Mouse (Mus musculus) frontal cortex, postnatal 36 days (tissue): Measurements from ENCODE around the gene Fundc2.
A peak's percentile ranks its signal among the peaks of the same experiment; 100 is the strongest.

Experiments
- DNase-seq, 2 experiments: peaks; one replicate each; pipeline ENCODE4 v3.0.0; 2022; ENCODE audit warnings: low spot score in 2 of 2

Gene Fundc2

DNA sequence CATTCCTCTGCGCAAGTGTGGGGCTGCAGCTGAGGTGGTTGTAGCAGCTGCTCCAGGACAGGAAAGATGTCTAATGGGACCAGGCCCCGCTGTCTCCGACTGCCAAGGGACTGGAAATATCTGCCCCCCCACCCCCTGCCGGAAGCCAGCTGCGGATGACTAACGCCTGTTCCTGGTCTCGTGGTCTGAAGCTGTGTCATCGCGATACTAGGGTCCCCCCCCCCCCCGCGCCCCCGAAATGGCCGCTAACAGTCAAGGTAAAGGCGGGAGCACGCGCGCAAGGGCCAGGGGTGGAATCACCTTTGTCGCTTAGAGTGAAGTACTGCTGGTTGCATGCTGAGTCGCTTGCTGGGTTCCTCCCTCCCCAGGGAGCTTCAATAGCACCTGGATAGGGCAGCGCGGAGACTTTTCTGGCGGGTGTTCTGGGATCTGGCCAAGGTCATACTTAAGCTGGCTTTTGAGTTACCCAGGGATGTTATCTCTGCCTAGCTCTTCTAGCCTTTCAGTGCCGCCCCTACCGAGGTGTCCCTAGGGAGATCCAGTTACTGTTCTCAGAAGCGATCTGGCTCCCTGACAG lies at the start of gene Fundc2, which contains the start of gene F8:
Gene Fundc2 (plus strand): TSS at position 205 of the 577 bp plus-strand sequence.
Gene F8 (minus strand): TSS at position 421 of the 577 bp plus-strand sequence.
- DNase-seq = peak; percentile 13 to 61

DNA sequence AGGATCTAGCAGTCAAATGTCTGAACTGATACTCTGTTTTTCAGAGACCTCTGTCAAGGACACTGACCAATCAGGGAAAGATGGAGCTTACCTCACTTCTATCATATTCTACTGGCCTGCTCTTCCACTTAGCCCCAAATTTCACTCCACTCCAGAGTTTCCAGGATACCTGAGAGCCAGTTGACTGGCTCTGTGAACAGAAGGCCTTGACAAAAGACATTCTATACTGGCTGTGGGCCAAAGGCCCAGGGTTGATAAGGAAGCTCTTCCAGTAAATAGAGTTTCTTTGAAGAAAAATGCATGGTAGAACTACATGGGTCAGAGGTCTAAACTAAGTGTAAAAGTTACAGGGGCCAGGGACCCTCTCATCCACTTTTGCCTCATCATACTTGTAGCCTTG lies 12.0 kb upstream of the Fundc2 start:
- DNase-seq = no peak

DNA sequence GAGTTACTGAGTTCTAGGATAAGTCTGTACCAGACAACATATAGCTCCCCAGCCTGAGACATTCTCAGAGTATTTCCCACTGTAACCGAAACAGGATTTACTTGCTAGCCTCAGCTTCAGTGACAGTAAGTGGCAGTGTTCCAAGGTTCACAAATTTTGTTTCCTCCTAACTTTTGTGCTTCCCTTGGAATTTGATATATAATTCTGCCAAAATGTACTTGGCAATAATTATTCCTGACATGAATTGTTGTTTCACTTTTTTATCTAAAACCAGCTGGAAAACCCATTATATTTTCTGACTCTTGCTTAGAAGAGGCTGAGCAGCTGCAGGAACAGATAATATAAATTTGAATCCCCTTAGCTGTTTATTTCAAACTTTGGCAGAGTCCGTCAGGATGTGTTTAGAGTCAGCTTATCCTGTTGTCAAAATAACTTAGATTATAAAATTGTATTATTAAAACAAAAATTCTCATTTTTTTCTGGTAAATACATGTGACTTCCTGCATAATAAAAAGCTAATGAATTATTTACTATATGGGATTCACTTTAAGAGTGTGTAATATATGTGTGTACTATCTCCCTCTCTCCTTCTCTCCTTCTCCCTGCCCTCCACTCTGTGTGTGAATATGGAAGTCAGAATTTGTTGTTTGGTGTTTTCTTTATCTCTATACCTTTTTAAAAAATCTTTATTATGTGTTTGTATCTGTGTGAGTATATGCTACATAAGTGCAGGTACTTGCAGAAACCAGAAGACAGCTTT lies 9.4 kb upstream of the Fundc2 start:
- no peak for DNase-seq

DNA sequence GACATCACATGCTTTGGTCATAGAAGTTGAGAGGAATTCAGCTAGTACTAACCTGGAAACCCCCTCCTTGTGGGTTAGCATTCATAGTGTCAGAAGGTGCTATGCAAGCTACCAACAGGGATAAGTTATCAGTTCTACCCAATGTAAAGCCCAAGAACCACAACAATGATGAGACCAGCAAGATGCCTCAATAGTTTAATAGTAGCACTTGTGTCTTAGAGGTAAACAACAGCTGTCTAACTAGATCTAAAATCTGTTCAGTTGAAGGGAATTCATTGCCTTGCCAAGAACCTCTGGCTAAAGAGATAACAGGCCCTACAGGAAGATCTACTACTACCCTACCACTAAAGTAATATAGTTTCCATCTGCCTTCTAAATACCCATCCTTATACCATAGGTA lies 5.4 kb upstream of the Fundc2 start:
- DNase-seq = no peak

DNA sequence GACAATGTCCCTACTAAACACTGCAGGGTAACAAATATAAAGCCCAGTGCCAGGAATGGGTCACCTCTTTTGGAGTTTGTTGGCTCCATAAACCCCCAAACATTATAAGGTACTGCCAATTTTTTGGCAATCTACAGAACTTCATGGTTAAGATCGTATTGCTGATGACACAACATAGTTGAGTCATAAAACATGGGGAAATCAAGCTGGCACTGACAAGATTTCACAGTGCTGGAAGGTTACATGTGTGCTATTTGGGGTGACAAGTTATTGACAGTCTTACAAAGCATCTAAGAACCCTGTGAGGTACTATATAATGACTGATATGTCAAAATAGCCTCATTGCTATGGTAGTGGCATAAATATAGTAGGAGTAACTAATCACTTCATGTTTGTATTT lies 1.0 kb upstream of the Fundc2 start:
- no peak for DNase-seq

DNA sequence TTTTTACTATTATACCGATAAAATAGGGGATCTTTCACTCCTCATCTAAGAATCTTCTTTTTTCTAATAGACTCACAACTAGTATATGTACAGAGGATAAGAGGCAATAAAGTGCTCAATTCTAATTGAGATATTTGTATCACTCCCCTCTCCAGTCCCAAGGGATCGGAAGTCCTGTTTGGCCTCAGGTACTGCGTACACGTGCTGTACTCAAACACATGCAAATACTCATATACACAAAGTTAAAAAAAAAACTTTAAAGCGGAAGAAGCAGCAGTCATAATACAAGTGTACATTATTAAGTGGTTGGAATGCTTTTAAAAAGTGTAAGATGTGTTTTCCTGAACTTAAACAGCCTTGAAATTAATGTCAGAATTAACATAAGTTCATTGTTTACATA lies 500 bp upstream of the Fundc2 start:
- DNase-seq = no peak

DNA sequence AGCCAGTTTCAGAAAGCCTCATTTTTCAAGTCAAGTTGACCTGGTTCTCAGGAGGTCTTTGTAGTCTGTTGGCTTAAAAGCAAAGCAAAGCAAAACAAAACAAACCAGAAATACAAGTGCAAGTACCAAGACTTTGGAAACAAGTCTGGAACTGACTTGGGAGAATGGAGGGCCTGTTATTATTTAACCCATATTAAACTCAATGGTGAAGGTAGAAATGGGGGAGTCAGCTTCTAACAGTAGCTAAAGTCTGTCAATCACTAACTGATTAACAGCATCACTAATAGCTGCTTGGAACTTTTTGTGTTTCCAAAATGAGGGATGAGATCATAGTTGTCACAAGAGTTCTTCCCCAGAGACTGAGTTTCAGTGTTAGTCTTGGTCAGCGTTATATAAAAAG lies 17.3 kb downstream of the Fundc2 start:
- no peak for DNase-seq

DNA sequence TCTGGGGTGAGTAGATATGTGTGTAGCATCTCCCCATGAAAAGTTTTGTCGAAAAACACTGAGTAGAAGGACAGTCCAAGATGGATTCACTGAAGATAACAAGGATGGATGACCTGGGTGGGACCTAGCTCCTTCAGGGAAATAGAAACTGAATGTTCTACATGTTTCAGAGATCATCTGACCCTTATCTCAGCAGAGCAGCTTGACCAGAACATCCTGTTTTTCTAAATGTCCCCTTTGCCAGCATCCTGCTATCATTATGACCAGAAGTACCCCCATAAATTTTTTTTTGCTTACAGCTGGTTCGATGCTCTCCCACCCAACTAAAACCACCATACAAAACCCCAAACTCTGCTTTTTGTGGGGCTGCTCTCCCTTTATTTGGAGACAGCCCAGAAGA lies 20.5 kb downstream of the Fundc2 start:
- no peak for DNase-seq

DNA sequence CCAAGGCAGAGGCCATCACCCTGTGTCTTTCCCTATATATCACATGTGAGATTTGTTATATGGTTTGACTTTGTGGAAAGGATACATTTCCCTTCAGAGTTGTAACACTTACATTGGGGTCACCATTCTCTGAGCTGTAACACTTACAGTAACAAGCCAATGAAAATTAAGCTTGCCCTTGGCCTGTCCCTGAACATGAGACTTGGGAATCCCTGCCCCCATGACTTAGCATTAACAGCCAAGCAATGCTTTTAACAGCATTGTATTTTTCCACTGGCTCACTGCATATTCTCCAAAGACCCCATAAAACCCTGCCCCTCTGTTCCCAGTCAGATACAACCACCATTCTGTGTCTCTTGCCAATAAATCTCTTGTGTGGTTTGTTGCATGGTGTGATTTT lies 21.2 kb downstream of the Fundc2 start:
- no peak for DNase-seq

DNA sequence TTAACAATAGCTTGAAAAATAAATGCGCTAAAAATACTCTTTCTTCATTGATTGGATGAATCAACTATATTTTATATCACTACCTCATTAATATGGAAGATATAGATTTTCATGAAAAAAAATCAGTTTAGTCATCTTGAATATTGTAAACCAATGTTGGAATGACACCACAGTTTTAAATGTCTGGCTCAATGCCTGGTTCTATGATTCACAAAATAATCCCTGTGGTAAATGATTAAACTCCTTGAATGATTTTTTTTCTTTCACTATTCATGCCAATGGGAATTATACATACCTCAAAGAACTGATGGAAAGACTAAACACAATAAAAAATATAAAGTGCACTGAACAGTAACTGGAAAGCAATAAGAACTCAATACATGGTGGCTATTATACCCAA lies 27.5 kb downstream of the Fundc2 start:
- no peak for DNase-seq

DNA sequence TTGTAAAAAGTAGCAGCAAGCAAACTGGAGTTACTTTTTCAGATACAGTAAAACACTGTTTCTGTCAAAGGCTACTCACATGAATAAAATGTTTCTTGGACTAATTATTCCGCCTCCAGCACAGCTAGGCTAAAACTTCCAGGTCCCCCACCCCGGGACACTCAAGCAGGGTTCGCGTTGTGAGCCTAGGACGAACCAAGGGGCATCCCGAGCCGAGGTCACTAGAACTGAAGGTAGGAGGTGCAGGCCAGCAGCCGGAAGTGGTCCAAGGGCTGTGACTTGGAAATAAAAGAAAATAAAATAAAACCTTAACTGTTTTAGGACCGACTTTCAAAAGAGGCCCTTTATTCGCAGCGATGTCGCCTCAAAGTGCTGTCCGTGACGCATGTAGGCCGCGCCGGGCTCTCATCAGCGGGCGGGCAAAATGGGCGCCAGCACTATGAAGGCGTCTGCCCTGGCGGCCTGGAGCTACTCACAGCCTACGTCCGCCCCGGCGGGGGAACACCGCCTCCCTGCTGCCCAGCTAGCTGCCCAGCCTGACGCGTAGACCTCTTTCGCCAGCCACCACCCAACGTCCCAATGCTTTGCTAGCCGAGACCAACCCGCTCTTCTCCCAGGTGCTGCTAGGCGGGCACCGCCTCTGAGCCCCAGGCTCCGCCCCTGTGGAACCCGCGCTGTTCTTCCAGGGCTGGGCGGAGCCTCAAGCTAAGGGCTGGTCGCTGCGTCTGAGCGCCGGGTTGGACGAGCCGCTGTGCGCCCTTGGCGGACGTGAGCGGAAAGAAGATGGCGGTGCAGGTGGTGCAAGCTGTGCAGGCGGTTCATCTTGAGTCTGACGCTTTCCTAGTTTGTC lies 34.0 kb downstream of the Fundc2 start, which contains the start of the genes Cmc4, Mtcp1 and Brcc3:
Gene Cmc4 (minus strand): TSS at position 649 of the 850 bp plus-strand sequence.
Gene Mtcp1 (minus strand): TSS at position 653 of the 850 bp plus-strand sequence.
Gene Brcc3 (plus strand): TSS at position 693 of the 850 bp plus-strand sequence.
- DNase-seq = peak; percentile 85 to 88
